Mouse (Mus musculus) Muller cell, postnatal 12 days (primary cell): ENCODE measurements around the gene Wdr93.
A peak's percentile ranks its signal among the peaks of the same experiment; 100 is the strongest.

Experiments used
- DNase-seq: peaks from one replicate; pipeline ENCODE4 v3.0.0-alpha.2; 2015; ENCODE audit errors: inconsistent ontology term

Wdr93 gene

GRCm38 (mm10) chr7:79742659-79743536, at the start of gene Wdr93, which contains the start of gene Pex11a:
Gene Wdr93 (plus strand): TSS chr7:79743163.
Gene Pex11a (minus strand): TSS chr7:79743131.
- DNase-seq: peak; percentile 87

- DNase-seq: no peak
Observed at GRCm38 (mm10) chr7:79696495-79696894, 46.5 kb upstream of the Wdr93 start.

- no peak for DNase-seq
Observed at GRCm38 (mm10) chr7:79702755-79703154, 40.2 kb upstream of the Wdr93 start.

- no peak for DNase-seq
Observed at GRCm38 (mm10) chr7:79705210-79705609, 37.8 kb upstream of the Wdr93 start.

- peak; percentile 59 for DNase-seq
Observed at GRCm38 (mm10) chr7:79710130-79710607, 32.8 kb upstream of the Wdr93 start.

- no peak for DNase-seq
Observed at GRCm38 (mm10) chr7:79710831-79711230, 32.1 kb upstream of the Wdr93 start.

- peak; percentile 95 for DNase-seq
Observed at GRCm38 (mm10) chr7:79715187-79715981, 27.6 kb upstream of the Wdr93 start, which contains the start of gene Kif7. Gene Kif7 (minus strand): TSS chr7:79715720.

- peak; percentile 52 for DNase-seq
Observed at GRCm38 (mm10) chr7:79721386-79721977, 21.5 kb upstream of the Wdr93 start.

GRCm38 (mm10) chr7:79727091-79727490, 15.9 kb upstream of the Wdr93 start:
- DNase-seq: peak; percentile 36

GRCm38 (mm10) chr7:79728219-79728618, 14.7 kb upstream of the Wdr93 start:
- peak; percentile 59 for DNase-seq

- DNase-seq: peak; percentile 70
Observed at GRCm38 (mm10) chr7:79729169-79729568, 13.8 kb upstream of the Wdr93 start.

- DNase-seq: peak; percentile 31
Observed at GRCm38 (mm10) chr7:79729743-79730370, 13.1 kb upstream of the Wdr93 start.

- peak; percentile 23 for DNase-seq
Observed at GRCm38 (mm10) chr7:79731438-79731837, 11.5 kb upstream of the Wdr93 start.

- DNase-seq: no peak
Observed at GRCm38 (mm10) chr7:79732622-79733021, 10.3 kb upstream of the Wdr93 start, which contains the start of gene Plin1. Gene Plin1 (minus strand): TSS chr7:79732903.

- no peak for DNase-seq
Observed at GRCm38 (mm10) chr7:79734563-79734962, 8.4 kb upstream of the Wdr93 start.

- DNase-seq: no peak
Observed at GRCm38 (mm10) chr7:79736511-79736910, 6.5 kb upstream of the Wdr93 start.

GRCm38 (mm10) chr7:79738913-79739312, 4.0 kb upstream of the Wdr93 start:
- DNase-seq: no peak

GRCm38 (mm10) chr7:79740279-79740678, 2.7 kb upstream of the Wdr93 start:
- no peak for DNase-seq

- no peak for DNase-seq
Observed at GRCm38 (mm10) chr7:79742277-79742658, 695 bp upstream of the Wdr93 start.

GRCm38 (mm10) chr7:79744051-79744450, 1.1 kb downstream of the Wdr93 start:
- DNase-seq: no peak

GRCm38 (mm10) chr7:79744585-79744984, 1.6 kb downstream of the Wdr93 start:
- no peak for DNase-seq
